Mouse (Mus musculus): ENCODE data around the gene Dnase1l2. TPM values are rescaled to one million over a fixed set of nuclear protein-coding genes. Genes with fewer than 3 reads are reported as not detected.

The Dnase1l2 gene
- total RNA-seq, 1 experiment = 1.2 TPM

- H3K4me3 ChIP-seq (ENCODE audit: insufficient read depth in 1 of 2, low read depth in 1 of 2, low read length in 2 of 2, poor library complexity in 1 of 2, severe bottlenecking in 1 of 2) = peak overlapping the region; percentile 83 to 97
- no peak for DNase-seq (ENCODE audit: low read depth, low spot score)
- in situ Hi-C loops (cut with MboI; ENCODE audit: low sequenced_read_pairs in 2 of 2, unreplicated experiment in 2 of 2) = no loop called here
- H3K4me1 ChIP-seq (ENCODE audit: control insufficient read depth in 2 of 2, insufficient read depth in 2 of 2, low read length in 2 of 2, poor library complexity in 1 of 2) = peaks cover 0 to 5% of the 10 kb centered on the region in 2 experiments; a peak in 2 of 4 replicates
- TF ChIP-seq CHD2 (IDR thresholded peaks at IDR 0.05; ENCODE audit: low read depth, low read length) = no peak
- TF ChIP-seq HCFC1 (IDR thresholded peaks at IDR 0.05; ENCODE audit: borderline replicate concordance, insufficient read depth, low read length) = no peak
- TF ChIP-seq ZNF384 (IDR thresholded peaks at IDR 0.05; ENCODE audit: low read depth, low read length) = no peak
- TF ChIP-seq MAFK (IDR thresholded peaks at IDR 0.05; ENCODE audit: insufficient read depth, low read depth, low read length) = no peak
- TF ChIP-seq ZC3H11A (IDR thresholded peaks at IDR 0.05; ENCODE audit: borderline replicate concordance, low read depth, low read length) = no peak
- peak overlapping the region; percentile 85 for H3K9ac ChIP-seq (ENCODE audit: insufficient read depth, low read depth, low read length, poor library complexity, severe bottlenecking)
- H3K9me3 ChIP-seq (ENCODE audit: control insufficient read depth, insufficient read depth, low read depth, low read length) = no peaks in the 10 kb centered on the region
- peaks cover 10% of the 10 kb centered on the region; the same call in 1 of the 2 replicates for H3K36me3 ChIP-seq (ENCODE audit: control insufficient read depth, insufficient read depth, low read length, poor library complexity, severe bottlenecking)
- peak overlapping the region; percentile 68; the same call in 1 of the 2 replicates for H3K27ac ChIP-seq (ENCODE audit: insufficient read depth, low read depth, low read length, poor library complexity, severe bottlenecking)
Observed at GRCm38 (mm10) chr17:24469336-24469909, 26.5 kb upstream of the Dnase1l2 start.

DNA sequence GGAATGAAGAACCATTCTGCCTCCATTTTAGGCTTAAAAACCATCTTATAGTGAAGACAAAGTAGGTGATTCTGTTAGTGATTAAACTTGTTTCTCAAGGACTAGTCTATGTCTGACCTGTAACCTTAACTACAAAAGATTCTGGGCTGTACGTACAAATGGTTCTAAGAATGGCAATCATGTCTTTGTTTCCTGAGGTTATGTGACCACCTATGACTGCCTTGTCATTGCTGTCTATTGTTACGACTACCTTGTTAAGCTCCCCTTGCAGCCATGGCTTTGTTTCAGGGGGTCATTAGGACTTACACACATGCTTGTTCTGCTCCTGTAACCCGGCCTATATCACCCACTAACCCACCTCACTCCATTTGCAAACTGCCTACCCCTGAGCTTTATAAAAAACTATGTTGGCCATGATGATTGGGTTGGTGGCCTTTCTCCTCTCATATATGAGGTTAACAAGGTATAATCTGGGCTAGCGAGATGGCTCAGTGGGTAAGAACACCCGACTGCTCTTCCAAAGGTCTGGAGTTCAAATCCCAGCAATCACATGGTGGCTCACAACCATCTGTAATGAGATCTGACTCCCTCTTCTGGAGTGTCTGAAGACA lies 25.8 kb upstream of the Dnase1l2 start:
- Histone ChIP-seq H3K9ac (ENCODE audit: insufficient read depth, low read depth, low read length, poor library complexity, severe bottlenecking) (no peak overlapping the region), H3K36me3 (ENCODE audit: control insufficient read depth, insufficient read depth, low read length, poor library complexity, severe bottlenecking) (peaks cover 7% of the 10 kb centered on the region; the same call in 1 of the 2 replicates), H3K27ac (ENCODE audit: insufficient read depth, low read depth, low read length, poor library complexity, severe bottlenecking) (no peak overlapping the region), H3K9me3 (ENCODE audit: control insufficient read depth, insufficient read depth, low read depth, low read length) (no peaks in the 10 kb centered on the region), H3K4me1 (ENCODE audit: control insufficient read depth in 2 of 2, insufficient read depth in 2 of 2, low read length in 2 of 2, poor library complexity in 1 of 2) (peaks cover 0 to 5% of the 10 kb centered on the region in 2 experiments; a peak in 3 of 4 replicates), H3K4me3 (ENCODE audit: insufficient read depth in 1 of 2, low read depth in 1 of 2, low read length in 2 of 2, poor library complexity in 1 of 2, severe bottlenecking in 1 of 2) (no peak overlapping the region)
- no peak for DNase-seq (ENCODE audit: low read depth, low spot score)
- TF ChIP-seq ZNF384 (IDR thresholded peaks at IDR 0.05; ENCODE audit: low read depth, low read length) = no peak
- no peak for TF ChIP-seq MAFK (IDR thresholded peaks at IDR 0.05; ENCODE audit: insufficient read depth, low read depth, low read length)
- TF ChIP-seq CHD2 (IDR thresholded peaks at IDR 0.05; ENCODE audit: low read depth, low read length) = no peak
- TF ChIP-seq ZC3H11A (IDR thresholded peaks at IDR 0.05; ENCODE audit: borderline replicate concordance, low read depth, low read length) = no peak
- no peak for TF ChIP-seq HCFC1 (IDR thresholded peaks at IDR 0.05; ENCODE audit: borderline replicate concordance, insufficient read depth, low read length)
- in situ Hi-C loops (cut with MboI; ENCODE audit: low sequenced_read_pairs in 2 of 2, unreplicated experiment in 2 of 2) = no loop called here

DNA sequence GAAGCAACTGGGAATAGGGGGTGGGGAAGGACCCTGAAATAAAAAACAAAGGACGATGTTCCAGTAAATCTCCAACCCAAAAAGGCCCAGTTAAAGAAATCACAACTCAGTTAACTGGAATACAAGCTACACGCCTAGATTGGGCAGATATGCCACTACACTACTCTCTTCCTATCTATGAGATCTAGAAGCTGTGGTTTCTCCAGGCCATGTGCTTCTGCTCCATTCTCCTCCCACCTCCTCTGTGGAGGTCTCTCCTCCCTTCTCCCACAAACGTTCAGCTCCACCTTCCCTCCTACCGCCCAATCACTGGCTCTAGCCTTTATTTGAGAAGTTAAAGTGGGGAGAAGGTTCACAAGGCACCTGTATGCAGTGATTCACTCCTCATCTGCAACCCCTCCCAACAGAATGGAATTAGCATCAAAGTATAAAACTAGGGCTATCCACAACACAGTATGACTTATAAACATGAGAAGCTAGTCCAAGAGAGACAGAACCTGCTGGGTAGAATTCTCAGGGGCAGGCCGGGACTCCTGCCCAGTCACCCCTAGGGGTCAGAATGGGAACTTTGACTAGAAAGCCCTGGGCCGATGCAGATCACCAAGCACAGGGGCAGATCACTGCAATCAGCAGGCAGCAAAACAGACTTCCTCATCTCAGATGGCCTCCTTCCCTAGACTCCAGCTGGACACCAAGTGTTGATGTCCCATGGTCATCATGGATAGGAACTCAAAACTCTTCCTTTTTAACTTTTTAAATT lies 20.6 kb upstream of the Dnase1l2 start:
- H3K9ac ChIP-seq (ENCODE audit: insufficient read depth, low read depth, low read length, poor library complexity, severe bottlenecking) = no peak overlapping the region

GRCm38 (mm10) chr17:24462932-24463331 lies 20.0 kb upstream of the Dnase1l2 start:
- Histone ChIP-seq H3K27ac (ENCODE audit: insufficient read depth, low read depth, low read length, poor library complexity, severe bottlenecking) (no peak overlapping the region), H3K36me3 (ENCODE audit: control insufficient read depth, insufficient read depth, low read length, poor library complexity, severe bottlenecking) (no peaks in the 10 kb centered on the region), H3K9ac (ENCODE audit: insufficient read depth, low read depth, low read length, poor library complexity, severe bottlenecking) (no peak overlapping the region; the same call in 1 of the 2 replicates), H3K4me3 (ENCODE audit: insufficient read depth in 1 of 2, low read depth in 1 of 2, low read length in 2 of 2, poor library complexity in 1 of 2, severe bottlenecking in 1 of 2) (no peak overlapping the region), H3K9me3 (ENCODE audit: control insufficient read depth, insufficient read depth, low read depth, low read length) (no peaks in the 10 kb centered on the region), H3K4me1 (ENCODE audit: control insufficient read depth in 2 of 2, insufficient read depth in 2 of 2, low read length in 2 of 2, poor library complexity in 1 of 2) (peaks cover 0 to 2% of the 10 kb centered on the region in 2 experiments; a peak in 2 of 4 replicates)
- in situ Hi-C loops (cut with MboI; ENCODE audit: low sequenced_read_pairs in 2 of 2, unreplicated experiment in 2 of 2) = no loop called here
- no peak for DNase-seq (ENCODE audit: low read depth, low spot score)
- TF ChIP-seq ZNF384 (IDR thresholded peaks at IDR 0.05; ENCODE audit: low read depth, low read length) = no peak
- TF ChIP-seq MAFK (IDR thresholded peaks at IDR 0.05; ENCODE audit: insufficient read depth, low read depth, low read length) = no peak
- no peak for TF ChIP-seq CHD2 (IDR thresholded peaks at IDR 0.05; ENCODE audit: low read depth, low read length)
- no peak for TF ChIP-seq HCFC1 (IDR thresholded peaks at IDR 0.05; ENCODE audit: borderline replicate concordance, insufficient read depth, low read length)
- TF ChIP-seq ZC3H11A (IDR thresholded peaks at IDR 0.05; ENCODE audit: borderline replicate concordance, low read depth, low read length) = no peak

More for the DNA sequence above, 20.6 kb upstream of the Dnase1l2 start:
- no peak for TF ChIP-seq HCFC1 (IDR thresholded peaks at IDR 0.05; ENCODE audit: borderline replicate concordance, insufficient read depth, low read length)
- Histone ChIP-seq H3K9me3 (ENCODE audit: control insufficient read depth, insufficient read depth, low read depth, low read length) (no peaks in the 10 kb centered on the region), H3K4me1 (ENCODE audit: control insufficient read depth in 2 of 2, insufficient read depth in 2 of 2, low read length in 2 of 2, poor library complexity in 1 of 2) (peaks cover 0 to 2% of the 10 kb centered on the region in 2 experiments; a peak in 2 of 4 replicates), H3K4me3 (ENCODE audit: insufficient read depth in 1 of 2, low read depth in 1 of 2, low read length in 2 of 2, poor library complexity in 1 of 2, severe bottlenecking in 1 of 2) (no peak overlapping the region), H3K36me3 (ENCODE audit: control insufficient read depth, insufficient read depth, low read length, poor library complexity, severe bottlenecking) (no peaks in the 10 kb centered on the region), H3K27ac (ENCODE audit: insufficient read depth, low read depth, low read length, poor library complexity, severe bottlenecking) (no peak overlapping the region; the same call in 1 of the 2 replicates)
- no peak for DNase-seq (ENCODE audit: low read depth, low spot score)
- in situ Hi-C loops (cut with MboI; ENCODE audit: low sequenced_read_pairs in 2 of 2, unreplicated experiment in 2 of 2) = no loop called here

Measured in ES-E14 (cell line).